Mouse (Mus musculus): ENCODE data around the gene Zfp677. TPM values are rescaled to one million over a fixed set of nuclear protein-coding genes. Genes with fewer than 3 reads are reported as not detected.

Gene Zfp677
- 13.6 TPM for polyA plus RNA-seq (2014; fragmentation: Illumina TruSeq; extraction: RNeasy Lipid Tissue Mini Kit (QIAGEN cat#74804); ENCODE audit: low read depth, low replicate concordance)

DNA sequence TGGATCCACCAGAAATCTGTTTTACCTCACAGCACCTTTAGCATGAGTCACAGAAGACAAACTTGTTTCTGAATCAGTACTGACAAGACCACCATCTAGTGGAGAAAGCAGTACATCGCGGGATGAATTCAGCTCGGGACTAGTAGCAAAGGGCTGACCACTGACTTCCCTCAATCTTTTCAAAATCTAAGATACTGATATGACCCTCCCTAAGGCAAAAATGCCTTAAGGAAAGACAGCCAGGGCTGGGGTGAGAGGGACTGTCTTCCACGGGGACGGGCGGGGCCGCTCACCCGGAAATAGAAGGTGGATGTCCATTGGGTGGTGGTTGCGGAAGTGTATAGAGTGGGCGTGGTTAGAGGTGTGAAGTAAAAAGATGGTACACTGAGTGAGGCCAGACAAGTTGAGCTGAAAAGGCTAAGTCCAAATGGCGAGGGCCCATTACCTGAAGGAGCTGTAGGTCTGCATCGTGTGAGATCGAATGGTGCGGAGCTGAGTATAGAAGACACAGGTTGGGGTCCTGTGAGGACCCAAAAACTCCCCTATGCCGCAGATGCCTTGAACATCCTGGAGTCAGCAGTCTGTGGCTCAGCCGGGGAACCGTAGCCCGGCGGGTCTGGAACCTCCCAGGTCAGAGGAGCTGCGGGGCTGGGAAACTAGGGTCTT is at the start of gene Zfp677:
Zfp677 (plus strand) TSS at position 358 of the 666 bp plus-strand sequence.

GRCm38 (mm10) chr17:21422664-21423599 is 39.4 kb downstream of the Zfp677 start, which contains the start of gene Zfp54:
Zfp54 (plus strand) TSS chr17:21423227.

Other genes with a start within 250 kb of the Zfp677 start
- 0.20 TPM for gene Vmn1r234, start 157.7 kb upstream of the Zfp677 start, polyA plus RNA-seq (2014; fragmentation: Illumina TruSeq; extraction: RNeasy Lipid Tissue Mini Kit (QIAGEN cat#74804); ENCODE audit: low read depth, low replicate concordance)
- 0.15 TPM for gene Vmn1r235, start 127.3 kb upstream of the Zfp677 start, polyA plus RNA-seq (2014; fragmentation: Illumina TruSeq; extraction: RNeasy Lipid Tissue Mini Kit (QIAGEN cat#74804); ENCODE audit: low read depth, low replicate concordance)
- gene Vmn1r236, start 100.8 kb upstream of the Zfp677 start, polyA plus RNA-seq (2014; fragmentation: Illumina TruSeq; extraction: RNeasy Lipid Tissue Mini Kit (QIAGEN cat#74804); ENCODE audit: low read depth, low replicate concordance) = 0.07 TPM
- gene Vmn1r237, start 71.9 kb upstream of the Zfp677 start, polyA plus RNA-seq (2014; fragmentation: Illumina TruSeq; extraction: RNeasy Lipid Tissue Mini Kit (QIAGEN cat#74804); ENCODE audit: low read depth, low replicate concordance) = not detected
- gene Zfp54, start 39.5 kb downstream of the Zfp677 start, polyA plus RNA-seq (2014; fragmentation: Illumina TruSeq; extraction: RNeasy Lipid Tissue Mini Kit (QIAGEN cat#74804); ENCODE audit: low read depth, low replicate concordance) = 54.2 TPM
- gene Zfp51, start 66.6 kb downstream of the Zfp677 start, polyA plus RNA-seq (2014; fragmentation: Illumina TruSeq; extraction: RNeasy Lipid Tissue Mini Kit (QIAGEN cat#74804); ENCODE audit: low read depth, low replicate concordance) = 56.0 TPM
- 4.3 TPM for gene Zfp53, start 105.2 kb downstream of the Zfp677 start, polyA plus RNA-seq (2014; fragmentation: Illumina TruSeq; extraction: RNeasy Lipid Tissue Mini Kit (QIAGEN cat#74804); ENCODE audit: low read depth, low replicate concordance)
- gene Zfp52, start 151.8 kb downstream of the Zfp677 start, polyA plus RNA-seq (2014; fragmentation: Illumina TruSeq; extraction: RNeasy Lipid Tissue Mini Kit (QIAGEN cat#74804); ENCODE audit: low read depth, low replicate concordance) = 4.0 TPM
- gene Zfp948, start 183.3 kb downstream of the Zfp677 start, polyA plus RNA-seq (2014; fragmentation: Illumina TruSeq; extraction: RNeasy Lipid Tissue Mini Kit (QIAGEN cat#74804); ENCODE audit: low read depth, low replicate concordance) = 5.5 TPM